Mouse (Mus musculus) heart, adult 10 weeks (tissue): Measurements from ENCODE around the gene Prss28. TPM values are rescaled to one million over a fixed set of nuclear protein-coding genes. Genes with fewer than 3 reads are reported as not detected.

Experiments used
- polyA plus RNA-seq: library from polyadenylated mRNA; stranded (reverse); fragments of 350-450 nt; fragmentation: Illumina TruSeq; extraction: RNeasy Lipid Tissue Mini Kit (QIAGEN cat#74804); gene quantifications from one replicate; pipeline ENCODE4 v1.2.3, GENCODE M21; 2014; ENCODE audit warnings: low read depth, low replicate concordance

Prss28 gene
- polyA plus RNA-seq: not detected

GRCm38 (mm10) chr17:25308346-25308745, at the start of gene Prss28:
Prss28 (plus strand) TSS chr17:25308646.

GRCm38 (mm10) chr17:25274571-25275346, 33.7 kb upstream of the Prss28 start, which contains the start of gene Ube2i:
Ube2i (minus strand) TSS chr17:25274622.

GRCm38 (mm10) chr17:25298094-25298493, 10.4 kb upstream of the Prss28 start, which contains the start of gene Prss34:
Prss34 (plus strand) TSS chr17:25298394.

GRCm38 (mm10) chr17:25318354-25318753, 9.9 kb downstream of the Prss28 start, which contains the start of gene Prss29:
Prss29 (plus strand) TSS chr17:25318654.

GRCm38 (mm10) chr17:25345462-25345861, 37.0 kb downstream of the Prss28 start, which contains the start of gene Tpsab1:
Tpsab1 (minus strand) TSS chr17:25345562.

Other genes starting within 250 kb of the Prss28 start
- 49.6 TPM for gene Tmem204, start 225.1 kb upstream of the Prss28 start, polyA plus RNA-seq
- 17.6 TPM for gene Telo2, start 192.7 kb upstream of the Prss28 start, polyA plus RNA-seq
- not detected for gene Ptx4, start 187.9 kb upstream of the Prss28 start, polyA plus RNA-seq
- gene Clcn7, start 175.3 kb upstream of the Prss28 start, polyA plus RNA-seq: 22.7 TPM
- gene Ccdc154, start 146.2 kb upstream of the Prss28 start, polyA plus RNA-seq: not detected
- not detected for gene Gm38655, start 133.2 kb upstream of the Prss28 start, polyA plus RNA-seq
- 21.1 TPM for gene BC003965, start 124.1 kb upstream of the Prss28 start, polyA plus RNA-seq
- gene Unkl, start 120.2 kb upstream of the Prss28 start, polyA plus RNA-seq: 9.1 TPM
- gene Gnptg, start 68.5 kb upstream of the Prss28 start, polyA plus RNA-seq: 18.7 TPM
- gene Tsr3, start 68.5 kb upstream of the Prss28 start, polyA plus RNA-seq: 9.7 TPM
- 1.0 TPM for gene Baiap3, start 52.3 kb upstream of the Prss28 start, polyA plus RNA-seq
- gene Ube2i, start 34.0 kb upstream of the Prss28 start, polyA plus RNA-seq: 105 TPM
- gene Prss34, start 10.3 kb upstream of the Prss28 start, polyA plus RNA-seq: not detected
- not detected for gene Prss29, start 10.0 kb downstream of the Prss28 start, polyA plus RNA-seq
- gene Tpsab1, start 36.9 kb downstream of the Prss28 start, polyA plus RNA-seq: 0.39 TPM
- 2.8 TPM for gene Tpsb2, start 57.7 kb downstream of the Prss28 start, polyA plus RNA-seq
- gene Tpsg1, start 60.6 kb downstream of the Prss28 start, polyA plus RNA-seq: not detected
- gene Cacna1h, start 125.1 kb downstream of the Prss28 start, polyA plus RNA-seq: 13.6 TPM
- 0.29 TPM for gene Tekt4, start 146.0 kb downstream of the Prss28 start, polyA plus RNA-seq
- gene Sstr5, start 188.6 kb downstream of the Prss28 start, polyA plus RNA-seq: not detected